10 mouse cellular contexts compared by ENCODE assay signal in the genomic region with DNA sequence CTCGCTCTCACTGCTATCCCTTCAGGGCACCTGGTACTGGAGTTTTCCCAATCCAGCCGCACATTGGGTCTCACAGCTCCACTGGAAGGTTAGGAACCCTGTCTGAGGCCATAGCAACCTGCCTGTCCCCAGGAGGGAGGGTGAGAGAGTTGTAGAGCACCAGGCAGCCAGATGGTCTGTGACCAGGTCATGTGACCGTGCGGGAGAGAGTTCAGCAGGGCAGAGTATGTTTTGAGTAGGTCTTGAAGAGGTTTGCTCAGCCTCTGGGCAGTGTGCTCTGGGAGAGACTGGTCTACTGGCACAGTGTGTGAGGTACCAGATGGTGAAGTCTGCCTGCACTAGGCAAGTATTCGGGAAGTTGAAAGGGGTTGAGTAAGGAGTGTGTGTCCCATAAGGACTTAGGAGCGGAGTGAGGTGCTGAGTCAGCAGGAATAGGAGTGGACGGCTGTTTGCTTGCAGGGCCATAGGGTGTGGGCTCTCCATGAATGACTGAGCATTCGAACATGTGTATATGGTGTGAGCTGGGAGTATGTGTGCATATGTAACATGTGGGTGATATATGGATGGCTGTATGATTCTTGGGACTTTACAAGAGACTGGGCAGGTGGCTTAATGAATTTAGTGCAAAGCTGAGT.
DNase-seq lines count a peak whose midpoint lies in the region; ATAC-seq and TF ChIP-seq lines count a peak whose summit lies in the region.
"Had no signal": no experiment of that assay in that cellular context is flagged by ENCODE, and none has a peak within 500 bp of the region (broad histone marks: within the 10 kb centered on the region; RNA-seq: fewer than 3 reads in every experiment).

No protein-coding gene starts in this region.

- no peak for TF ChIP-seq CTCF in brain, embryonic 14.5 days (IDR thresholded peaks at IDR 0.05; ENCODE audit: borderline replicate concordance, extremely low read depth, insufficient read depth, insufficient read length)

- H3K4me3 ChIP-seq in kidney, embryonic 15.5 days (replicated peaks) = no peak overlapping the region
- H3K4me3 ChIP-seq in forebrain, embryonic 14.5 days (ENCODE audit: low read depth, low read length) = no peak overlapping the region
- H3K4me3 ChIP-seq: embryonic facial prominence, embryonic 12.5 days; heart, embryonic 10.5 days; hindbrain, embryonic 13.5 days had no signal

- H3K4me1 ChIP-seq in kidney, embryonic 15.5 days = no peaks in the 10 kb centered on the region
- H3K4me1 ChIP-seq in forebrain, embryonic 14.5 days (ENCODE audit: control insufficient read depth, insufficient read depth, low read length) = peaks cover 22% of the 10 kb centered on the region
- H3K4me1 ChIP-seq: heart, embryonic 10.5 days had no signal

- ATAC-seq in kidney, embryonic 15.5 days (replicated peaks; ENCODE audit: low FRiP score) = peak; percentile 18; the same call in 1 of the 2 replicates
- ATAC-seq in forebrain, embryonic 14.5 days = peak; percentile 54; the same call in 1 of the 2 replicates

- no peak overlapping the region for H3K9ac ChIP-seq in kidney, embryonic 15.5 days
- H3K9ac ChIP-seq in forebrain, embryonic 14.5 days (ENCODE audit: low read length) = no peak overlapping the region
- H3K9ac ChIP-seq: embryonic facial prominence, embryonic 12.5 days; hindbrain, embryonic 13.5 days had no signal

- H3K4me2 ChIP-seq in kidney, embryonic 15.5 days = no peak overlapping the region
- H3K4me2 ChIP-seq in forebrain, embryonic 14.5 days (ENCODE audit: low read length) = no peak overlapping the region
- H3K4me2 ChIP-seq: embryonic facial prominence, embryonic 12.5 days; hindbrain, embryonic 13.5 days had no signal

- H3K9me3 ChIP-seq in kidney, embryonic 15.5 days (replicated peaks) = no peaks in the 10 kb centered on the region
- no peaks in the 10 kb centered on the region for H3K9me3 ChIP-seq in forebrain, embryonic 14.5 days (replicated peaks; ENCODE audit: control insufficient read depth, low read length)
- H3K9me3 ChIP-seq: embryonic facial prominence, embryonic 12.5 days; heart, embryonic 10.5 days; hindbrain, embryonic 13.5 days had no signal

- TF ChIP-seq POLR2A in brain, embryonic 14.5 days (IDR thresholded peaks at IDR 0.05; ENCODE audit: borderline replicate concordance, extremely low read depth, insufficient read depth, insufficient read length, poor library complexity, severe bottlenecking) = no peak

- no peaks in the 10 kb centered on the region for H3K27me3 ChIP-seq in kidney, embryonic 15.5 days
- H3K27me3 ChIP-seq in forebrain, embryonic 14.5 days (replicated peaks; ENCODE audit: control insufficient read depth, insufficient read depth, low read length) = no peaks in the 10 kb centered on the region
- H3K27me3 ChIP-seq: embryonic facial prominence, embryonic 12.5 days; hindbrain, embryonic 13.5 days had no signal

- no peak for DNase-seq in kidney, postnatal 14 days
- peak; percentile 69 for DNase-seq in brain, embryonic 14.5 days (ENCODE audit: low read depth)
- DNase-seq in forebrain, embryonic 14.5 days (ENCODE audit: low spot score) = no peak
- peak; percentile 11 for DNase-seq in lung, postnatal 10 days
- no peak for DNase-seq in right cerebral cortex, postnatal 4 days
- DNase-seq in testis, postnatal 10 days (ENCODE audit: low spot score) = no peak

- WGBS in kidney, embryonic 15.5 days = 53% methylated on average over 8 of the region's 8 CpGs
- WGBS in forebrain, embryonic 14.5 days = 75% methylated on average over 8 of the region's 8 CpGs

- H3K27ac ChIP-seq in kidney, embryonic 15.5 days = no peak overlapping the region
- H3K27ac ChIP-seq in forebrain, embryonic 14.5 days (ENCODE audit: low read depth, low read length) = no peak overlapping the region
- H3K27ac ChIP-seq: embryonic facial prominence, embryonic 12.5 days; heart, embryonic 10.5 days; hindbrain, embryonic 13.5 days had no signal

- H3K36me3 ChIP-seq in kidney, embryonic 15.5 days = no peaks in the 10 kb centered on the region
- H3K36me3 ChIP-seq in forebrain, embryonic 14.5 days (ENCODE audit: control insufficient read depth, insufficient read depth, low read length) = no peaks in the 10 kb centered on the region
- H3K36me3 ChIP-seq: embryonic facial prominence, embryonic 12.5 days; heart, embryonic 10.5 days; hindbrain, embryonic 13.5 days had no signal

Comparison
In these comparisons a context has a peak if more than half of its experiments do, and no peak if none do; other contexts are left out.
1. DNase-seq: peak in brain, embryonic 14.5 days (single experiment) and lung, postnatal 10 days (single experiment); none in kidney, postnatal 14 days (single experiment), forebrain, embryonic 14.5 days (single experiment), right cerebral cortex, postnatal 4 days (single experiment) and testis, postnatal 10 days (single experiment).